Mouse (Mus musculus) layer of hippocampus, adult 9-10 months (tissue): ENCODE results near the gene A3galt2.

ENCODE experiments used
- DNase-seq: peaks from one replicate; pipeline ENCODE4 v3.0.0; 2022; ENCODE audit warnings: low spot score

A3galt2 gene

GRCm38 (mm10) chr4:128755064-128755463, at the start of gene A3galt2:
Gene A3galt2 (plus strand): TSS chr4:128755364.
- DNase-seq, result no peak

GRCm38 (mm10) chr4:128706626-128707025, 48.5 kb upstream of the A3galt2 start:
- DNase-seq, result no peak

- DNase-seq, result no peak
Measured at GRCm38 (mm10) chr4:128707384-128707783, 47.8 kb upstream of the A3galt2 start.

- no peak for DNase-seq
Measured at GRCm38 (mm10) chr4:128709061-128709780, 45.9 kb upstream of the A3galt2 start.

- no peak for DNase-seq
Measured at GRCm38 (mm10) chr4:128709781-128710166, 45.4 kb upstream of the A3galt2 start.

GRCm38 (mm10) chr4:128710286-128710685, 44.9 kb upstream of the A3galt2 start:
- no peak for DNase-seq

- no peak for DNase-seq
Measured at GRCm38 (mm10) chr4:128710800-128711199, 44.4 kb upstream of the A3galt2 start.

- DNase-seq, result peak; percentile 92
Measured at GRCm38 (mm10) chr4:128711455-128712135, 43.6 kb upstream of the A3galt2 start.

- DNase-seq, result no peak
Measured at GRCm38 (mm10) chr4:128712136-128712655, 43.0 kb upstream of the A3galt2 start.

- DNase-seq, result no peak
Measured at GRCm38 (mm10) chr4:128712941-128713340, 42.2 kb upstream of the A3galt2 start.

GRCm38 (mm10) chr4:128715241-128716204, 39.6 kb upstream of the A3galt2 start:
- DNase-seq, result no peak

GRCm38 (mm10) chr4:128716279-128716678, 38.9 kb upstream of the A3galt2 start:
- no peak for DNase-seq

GRCm38 (mm10) chr4:128716731-128717130, 38.4 kb upstream of the A3galt2 start:
- DNase-seq, result no peak

GRCm38 (mm10) chr4:128720110-128720509, 35.1 kb upstream of the A3galt2 start:
- DNase-seq, result no peak

- no peak for DNase-seq
Measured at GRCm38 (mm10) chr4:128721061-128721648, 34.0 kb upstream of the A3galt2 start.

- no peak for DNase-seq
Measured at GRCm38 (mm10) chr4:128721761-128722160, 33.4 kb upstream of the A3galt2 start.

- no peak for DNase-seq
Measured at GRCm38 (mm10) chr4:128722932-128723331, 32.2 kb upstream of the A3galt2 start.

- no peak for DNase-seq
Measured at GRCm38 (mm10) chr4:128723431-128723830, 31.7 kb upstream of the A3galt2 start.

GRCm38 (mm10) chr4:128724059-128724458, 31.1 kb upstream of the A3galt2 start:
- no peak for DNase-seq

- no peak for DNase-seq
Measured at GRCm38 (mm10) chr4:128727019-128727720, 28.0 kb upstream of the A3galt2 start.
